Mouse (Mus musculus): ENCODE results near the gene Mdc1. TPM values are rescaled to one million over a fixed set of nuclear protein-coding genes. Genes with fewer than 3 reads are reported as not detected.

The Mdc1 gene
- total RNA-seq, 2 experiments from 2014 or later = 14.6 to 17.8 TPM

GRCm38 (mm10) chr17:35812736-35813135 is 28.6 kb upstream of the Mdc1 start:
- Histone ChIP-seq H3K4me3 (no peak overlapping the region), H3K27ac (peak overlapping the region; percentile 70)
- no peak for TF ChIP-seq CTCF (IDR thresholded peaks at IDR 0.05)
- no peak for DNase-seq (ENCODE audit: extremely low spot score in 1 of 2, low spot score in 2 of 2)
- intact Hi-C loops (cut with DNase I) = no loop called here

- Histone ChIP-seq H3K4me3 (no peak overlapping the region), H3K27ac (peak overlapping the region; percentile 70)
- DNase-seq (ENCODE audit: extremely low spot score in 1 of 2, low spot score in 2 of 2) = peak in 1 of 2 experiments; percentile 61
- intact Hi-C loops (cut with DNase I) = no loop called here
- no peak for TF ChIP-seq CTCF (IDR thresholded peaks at IDR 0.05)
These were observed 28.1 kb upstream of the Mdc1 start for GRCm38 (mm10) chr17:35813245-35813647.

- Histone ChIP-seq H3K27ac (peak overlapping the region; percentile 70), H3K4me3 (no peak overlapping the region)
- intact Hi-C loops (cut with DNase I) = no loop called here
- no peak for DNase-seq (ENCODE audit: extremely low spot score in 1 of 2, low spot score in 2 of 2)
- no peak for TF ChIP-seq CTCF (IDR thresholded peaks at IDR 0.05)
These were observed 27.7 kb upstream of the Mdc1 start for GRCm38 (mm10) chr17:35813653-35814052.

- H3K27ac ChIP-seq = no peak overlapping the region
- no peak overlapping the region for H3K4me3 ChIP-seq
- intact Hi-C loops (cut with DNase I) = no loop called here
- no peak for TF ChIP-seq CTCF (IDR thresholded peaks at IDR 0.05)
- DNase-seq (ENCODE audit: extremely low spot score in 1 of 2, low spot score in 2 of 2) = no peak
These were observed 26.6 kb upstream of the Mdc1 start for GRCm38 (mm10) chr17:35814678-35815077.

- DNase-seq (ENCODE audit: extremely low spot score in 1 of 2, low spot score in 2 of 2) = no peak
- H3K4me3 ChIP-seq = no peak overlapping the region
- intact Hi-C loops (cut with DNase I) = no loop called here
- TF ChIP-seq CTCF (IDR thresholded peaks at IDR 0.05) = no peak
- H3K27ac ChIP-seq = no peak overlapping the region
These were observed 25.5 kb upstream of the Mdc1 start for GRCm38 (mm10) chr17:35815836-35816235.

- no peak for DNase-seq (ENCODE audit: extremely low spot score in 1 of 2, low spot score in 2 of 2)
- Histone ChIP-seq H3K27ac (no peak overlapping the region), H3K4me3 (no peak overlapping the region)
- intact Hi-C loops (cut with DNase I) = no loop called here
- TF ChIP-seq CTCF (IDR thresholded peaks at IDR 0.05) = no peak
These were observed 24.6 kb upstream of the Mdc1 start for GRCm38 (mm10) chr17:35816686-35817085.

- no peak for TF ChIP-seq CTCF (IDR thresholded peaks at IDR 0.05)
These were observed 24.1 kb upstream of the Mdc1 start for GRCm38 (mm10) chr17:35817226-35817625.

GRCm38 (mm10) chr17:35820111-35820510 is 21.2 kb upstream of the Mdc1 start:
- DNase-seq (ENCODE audit: extremely low spot score in 1 of 2, low spot score in 2 of 2) = no peak
- TF ChIP-seq CTCF (IDR thresholded peaks at IDR 0.05) = no peak
- H3K27ac ChIP-seq = no peak overlapping the region
- H3K4me3 ChIP-seq = no peak overlapping the region
- intact Hi-C loops (cut with DNase I) = loop anchor here (2.0 kb wide), 1 partner anchor 43 kb away; no protein-coding TSS in a partner anchor

More at GRCm38 (mm10) chr17:35817226-35817625, 24.1 kb upstream of the Mdc1 start:
- no peak for DNase-seq (ENCODE audit: extremely low spot score in 1 of 2, low spot score in 2 of 2)
- H3K4me3 ChIP-seq = no peak overlapping the region
- intact Hi-C loops (cut with DNase I) = no loop called here
- H3K27ac ChIP-seq = no peak overlapping the region

GRCm38 (mm10) chr17:35821439-35822430 is 19.6 kb upstream of the Mdc1 start, which contains the start of gene Ier3:
TSS of gene Ier3 (plus strand) at chr17:35821684.
- TF ChIP-seq CTCF (IDR thresholded peaks at IDR 0.05) = no peak
- peak; percentile 68 to 70 for DNase-seq (ENCODE audit: extremely low spot score in 1 of 2, low spot score in 2 of 2)
- H3K4me3 ChIP-seq = peak within 1 kb of the TSS; percentile 87
- intact Hi-C loops (cut with DNase I) = loop anchor here (1.0 to 2.0 kb wide), 2 partner anchors 45 to 82 kb away; no protein-coding TSS in a partner anchor
- peak within 1 kb of the TSS; percentile 63 for H3K27ac ChIP-seq

GRCm38 (mm10) chr17:35822564-35822963 is 18.8 kb upstream of the Mdc1 start:
- intact Hi-C loops (cut with DNase I) = no loop called here
- TF ChIP-seq CTCF (IDR thresholded peaks at IDR 0.05) = no peak
- H3K27ac ChIP-seq = peak overlapping the region; percentile 63

GRCm38 (mm10) chr17:35822964-35823937 is 18.1 kb upstream of the Mdc1 start, which contains the start of gene Flot1:
TSS of gene Flot1 (plus strand) at chr17:35823230.
- intact Hi-C loops (cut with DNase I) = no loop called here
- peak within 1 kb of the TSS; percentile 87 for H3K4me3 ChIP-seq
- no peak for TF ChIP-seq CTCF (IDR thresholded peaks at IDR 0.05)
- H3K27ac ChIP-seq = peak within 1 kb of the TSS; percentile 92
- peak; percentile 72 to 75 for DNase-seq (ENCODE audit: extremely low spot score in 1 of 2, low spot score in 2 of 2)

More at GRCm38 (mm10) chr17:35822564-35822963, 18.8 kb upstream of the Mdc1 start:
- DNase-seq (ENCODE audit: extremely low spot score in 1 of 2, low spot score in 2 of 2) = no peak
- H3K4me3 ChIP-seq = peak overlapping the region; percentile 87
